Mouse (Mus musculus): Measurements from ENCODE around the gene Shisa5. TPM values are rescaled to one million over a fixed set of nuclear protein-coding genes. Genes with fewer than 3 reads are reported as not detected.

The Shisa5 gene
- polyA plus RNA-seq, 3 experiments from 2014 or later = 1,866 to 3,808 (median 3,640) TPM

DNA sequence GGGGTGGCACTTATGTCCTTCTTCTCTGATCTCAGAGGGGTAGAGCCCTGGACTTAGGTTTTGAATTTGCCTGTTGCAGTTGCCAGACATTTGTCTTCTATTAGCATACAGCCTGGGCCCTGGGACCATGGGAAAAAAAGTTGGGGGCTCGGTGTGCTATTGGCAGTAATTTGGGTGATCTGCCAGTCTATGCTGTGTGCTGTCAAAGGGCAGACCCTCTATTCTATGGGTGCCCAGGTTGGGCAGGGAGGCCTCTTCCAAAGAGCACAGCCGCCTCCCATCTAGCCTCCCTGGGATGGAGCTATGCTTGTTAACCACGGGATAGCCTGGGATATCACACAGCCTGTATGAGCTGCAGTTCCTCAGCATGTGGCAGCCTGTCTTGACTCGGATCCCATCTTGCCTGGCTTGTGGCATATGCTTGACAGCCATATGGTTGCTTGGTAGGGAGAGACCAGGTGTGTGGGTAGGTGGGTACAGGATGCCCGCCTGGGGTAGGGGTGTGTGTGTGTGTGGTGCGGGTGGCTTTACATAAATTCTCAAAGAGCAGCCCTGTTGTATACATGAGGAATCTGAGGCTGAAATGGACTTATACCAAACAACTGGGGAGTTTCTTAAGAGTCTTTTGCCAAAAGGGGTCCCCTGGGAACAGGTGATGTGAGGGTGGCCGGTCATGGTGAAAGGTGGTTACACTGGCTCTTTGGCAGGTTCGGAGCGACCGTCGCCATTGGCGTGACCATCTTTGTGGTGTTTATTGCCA, 17.1 kb downstream of the Shisa5 start:
- ATAC-seq = no peak

DNA sequence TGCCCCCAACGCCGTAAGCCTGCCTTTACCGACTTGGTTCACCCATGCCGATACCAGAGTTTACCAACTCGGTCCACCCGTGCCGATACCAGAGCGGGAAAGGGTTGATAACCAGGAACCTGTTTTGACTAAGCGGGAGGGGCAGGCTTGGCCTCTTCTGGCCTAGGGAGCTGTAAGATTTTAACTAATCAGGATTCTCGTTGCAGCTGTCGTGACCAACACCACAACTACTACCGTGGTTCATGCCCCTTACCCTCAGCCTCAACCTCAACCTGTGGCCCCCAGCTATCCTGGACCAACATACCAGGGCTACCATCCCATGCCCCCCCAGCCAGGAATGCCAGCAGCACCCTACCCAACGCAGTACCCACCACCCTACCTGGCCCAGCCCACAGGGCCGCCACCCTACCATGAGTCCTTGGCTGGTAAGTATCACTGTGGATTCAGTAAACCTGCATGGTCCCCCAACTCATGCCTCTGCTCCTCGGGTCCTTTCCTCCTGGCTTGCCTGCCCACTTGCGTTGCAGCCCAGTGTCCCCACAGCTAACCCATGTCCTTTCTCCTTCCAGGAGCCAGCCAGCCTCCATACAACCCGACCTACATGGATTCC, 17.8 kb downstream of the Shisa5 start:
- no peak for ATAC-seq

DNA sequence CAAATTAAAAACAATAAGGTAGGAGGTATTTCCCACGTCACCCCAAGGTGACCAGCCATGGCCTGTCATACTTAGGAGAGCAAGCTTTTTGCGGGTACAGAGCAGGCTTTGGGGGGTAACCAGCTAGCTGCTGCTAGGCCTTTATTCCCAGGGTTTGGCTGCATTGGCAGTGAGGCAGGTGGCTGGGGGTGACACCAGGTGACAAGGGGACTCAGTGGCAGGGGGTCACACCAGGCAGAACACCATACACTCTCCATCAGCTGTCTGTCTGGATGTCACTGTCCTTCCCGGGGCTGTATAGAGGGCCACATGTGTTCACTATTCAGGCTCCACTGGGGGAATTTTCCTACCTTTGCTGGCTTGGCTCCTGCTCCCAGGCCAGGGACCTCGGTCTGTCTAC, 18.6 kb downstream of the Shisa5 start:
- no peak for ATAC-seq

DNA sequence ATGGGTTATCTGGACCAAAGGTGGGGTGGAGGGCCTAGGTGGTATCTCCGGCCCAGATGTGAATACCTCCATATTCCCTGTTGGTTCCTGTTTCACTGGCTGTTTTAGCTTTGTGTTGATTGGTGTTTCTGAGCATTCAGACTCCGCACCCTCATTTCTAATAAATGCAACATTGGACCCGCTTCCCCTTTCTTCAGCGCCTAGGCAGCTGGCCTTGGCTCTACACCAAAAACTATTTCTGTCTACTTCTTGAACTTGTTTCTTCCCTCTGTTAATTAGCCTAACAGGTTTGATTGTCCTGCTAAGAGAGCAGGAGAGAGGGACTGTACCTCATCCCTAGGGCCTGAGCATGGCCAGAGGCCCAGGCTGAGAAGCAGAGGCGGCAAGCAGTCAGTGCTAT, 19.2 kb downstream of the Shisa5 start:
- no peak for ATAC-seq

DNA sequence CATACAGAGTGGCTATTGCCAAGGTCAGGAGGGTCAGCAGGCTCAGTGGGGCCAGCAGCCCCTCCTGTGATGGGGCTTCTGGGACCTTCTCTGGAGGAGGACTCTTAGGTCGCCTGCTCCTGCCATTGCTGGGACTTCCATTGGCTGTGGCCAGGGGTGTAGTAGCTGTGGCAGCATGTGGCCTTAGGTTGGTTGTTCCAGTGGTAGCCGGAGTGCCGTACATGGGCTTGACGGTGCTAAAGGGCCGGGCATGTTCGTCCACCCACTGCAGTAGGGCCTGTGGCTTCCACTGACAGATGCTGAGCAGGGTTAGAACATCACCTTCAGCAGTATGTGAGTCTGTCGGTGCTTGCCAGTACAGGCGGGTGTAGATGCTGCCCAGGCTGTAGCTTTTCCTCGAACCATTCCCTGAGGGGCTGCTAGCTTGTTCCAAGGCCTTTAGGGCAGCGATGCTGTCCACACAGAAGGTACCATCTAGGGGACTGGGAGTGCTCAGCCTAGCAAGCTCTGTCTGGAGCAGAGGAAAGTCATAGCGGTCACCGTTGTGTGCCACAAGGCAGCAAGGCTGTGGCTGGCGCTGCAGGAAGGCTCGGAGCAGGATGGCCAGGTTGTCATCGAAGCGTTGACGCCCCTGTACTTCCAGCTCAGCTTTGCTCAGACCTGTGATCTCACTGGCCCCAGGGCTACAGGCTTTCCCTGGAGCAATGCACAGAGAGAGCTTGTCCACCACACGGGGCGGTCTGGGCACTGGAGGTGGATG, 19.8 kb downstream of the Shisa5 start:
- no peak for ATAC-seq

DNA sequence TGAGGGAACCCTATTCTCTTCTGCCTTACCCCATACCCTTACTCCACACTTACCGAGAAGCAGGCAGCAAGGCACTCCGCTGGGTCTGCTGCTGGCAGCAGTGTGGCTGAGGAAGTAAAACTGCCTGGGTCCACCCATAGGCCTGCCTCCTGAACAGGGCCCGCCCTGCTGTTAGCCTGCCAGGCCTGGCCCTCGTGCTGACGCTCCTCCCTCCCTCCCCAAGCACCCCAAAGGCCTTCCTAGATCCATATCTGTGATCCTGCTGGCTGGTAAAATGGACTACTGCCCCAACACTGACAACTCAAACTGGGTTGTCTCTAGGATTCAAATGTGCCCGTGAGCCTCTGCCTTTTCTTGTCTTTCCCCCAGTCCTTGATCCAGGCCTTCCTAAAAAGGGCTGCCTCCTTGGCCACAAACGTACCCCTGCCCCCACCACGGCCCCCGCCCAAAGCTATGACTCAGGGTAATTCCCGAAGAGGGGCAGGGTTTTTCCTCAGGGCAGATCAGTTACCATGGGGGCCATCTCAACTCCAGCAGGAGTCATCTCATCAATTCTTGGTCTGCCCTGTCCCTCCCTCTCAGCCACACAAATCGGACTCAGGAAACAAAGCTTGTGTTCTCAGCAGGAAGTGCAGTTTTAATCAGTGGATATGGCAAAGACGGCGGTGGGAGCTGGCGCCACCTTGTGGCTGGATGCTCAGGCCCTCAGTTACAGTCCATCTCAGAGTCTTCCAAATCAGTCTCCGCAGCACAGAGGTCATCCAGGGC, 21.0 kb downstream of the Shisa5 start, which contains the start of gene Trex1:
TSS of gene Trex1 (minus strand) at position 599 of the 768 bp plus-strand sequence.
- ATAC-seq = peak; percentile 55

DNA sequence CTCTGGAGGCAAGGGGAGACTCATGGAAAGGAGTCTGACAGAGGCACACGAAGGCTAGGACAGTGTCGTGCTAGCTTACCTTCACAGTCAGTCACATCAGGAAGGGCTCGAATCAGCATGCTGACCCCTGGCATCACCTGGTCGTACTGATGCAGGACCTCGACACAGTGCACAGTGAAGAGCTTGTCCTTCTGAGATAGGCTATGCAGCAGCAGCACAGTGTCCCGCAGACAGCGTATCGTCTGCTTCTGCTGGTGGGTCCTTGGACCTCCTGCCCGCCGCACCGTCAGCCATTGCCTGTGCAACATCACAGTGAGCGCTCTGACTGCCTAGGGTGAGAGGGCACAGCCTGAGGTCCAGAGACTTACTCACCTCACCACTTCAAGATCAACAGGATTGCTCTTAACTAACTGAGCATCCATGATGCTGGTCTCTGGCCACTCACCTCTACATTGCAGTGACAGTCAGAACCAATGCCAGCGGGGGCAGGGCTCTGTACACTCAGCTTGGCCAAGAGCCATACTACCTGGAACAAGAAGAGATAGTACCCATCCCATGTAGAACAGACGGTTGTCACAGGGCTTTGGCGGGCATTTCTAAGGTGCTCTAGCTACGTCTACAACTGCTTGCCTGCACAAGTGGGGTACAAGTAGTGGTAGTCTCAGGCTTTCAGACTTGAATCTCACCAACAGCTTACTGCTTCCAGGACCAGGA, 22.0 kb downstream of the Shisa5 start:
- ATAC-seq = no peak

DNA sequence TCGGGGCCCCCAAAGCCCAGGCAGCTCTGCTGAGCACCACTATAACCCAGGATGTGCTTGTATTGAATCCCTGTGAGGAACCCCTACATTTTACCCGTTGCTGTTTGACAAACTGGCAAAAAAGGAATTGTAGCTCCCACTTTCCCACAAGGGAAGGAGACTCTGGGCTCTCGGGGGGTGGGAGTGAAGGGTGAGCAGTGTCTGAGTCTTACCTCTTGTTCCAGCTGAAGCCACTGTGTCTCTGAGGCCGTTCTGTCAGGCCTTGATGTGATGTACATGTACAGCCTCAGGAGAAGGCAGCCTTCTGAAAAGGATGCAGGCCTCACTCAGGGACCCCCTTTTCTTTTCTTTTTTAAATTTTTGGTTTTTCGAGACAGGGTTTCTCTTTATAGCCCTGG, 22.5 kb downstream of the Shisa5 start:
- no peak for ATAC-seq

DNA sequence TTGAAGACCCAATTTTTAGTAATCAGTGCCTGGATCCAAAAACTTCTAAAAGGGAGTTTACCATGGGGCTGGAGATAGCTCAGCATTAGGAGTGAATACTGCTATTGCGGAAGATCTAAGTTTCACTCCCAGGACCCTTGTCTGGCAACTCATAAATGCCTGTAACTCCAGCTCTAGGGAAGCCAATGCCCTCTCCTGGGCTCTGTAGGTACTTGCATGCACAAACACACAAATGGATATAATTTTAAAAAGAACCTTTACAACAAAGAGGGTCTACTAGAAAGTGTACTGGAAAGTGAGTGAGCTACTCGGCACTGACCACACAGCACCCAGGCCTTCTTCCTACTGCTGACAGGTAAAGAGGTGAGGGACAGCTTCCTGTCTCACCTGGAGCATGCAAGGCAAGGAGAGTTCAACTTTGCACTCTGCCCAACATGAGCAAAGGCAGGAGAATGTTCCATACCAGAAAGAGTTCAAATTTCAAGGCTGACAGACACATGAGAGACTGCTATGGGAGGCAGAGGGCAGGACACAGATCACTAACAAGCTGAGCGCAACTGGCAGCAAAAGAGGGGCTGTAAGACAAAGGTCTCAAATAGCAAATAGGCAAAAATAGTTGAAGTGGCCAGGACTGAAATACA, 29.9 kb downstream of the Shisa5 start:
- ATAC-seq = no peak

DNA sequence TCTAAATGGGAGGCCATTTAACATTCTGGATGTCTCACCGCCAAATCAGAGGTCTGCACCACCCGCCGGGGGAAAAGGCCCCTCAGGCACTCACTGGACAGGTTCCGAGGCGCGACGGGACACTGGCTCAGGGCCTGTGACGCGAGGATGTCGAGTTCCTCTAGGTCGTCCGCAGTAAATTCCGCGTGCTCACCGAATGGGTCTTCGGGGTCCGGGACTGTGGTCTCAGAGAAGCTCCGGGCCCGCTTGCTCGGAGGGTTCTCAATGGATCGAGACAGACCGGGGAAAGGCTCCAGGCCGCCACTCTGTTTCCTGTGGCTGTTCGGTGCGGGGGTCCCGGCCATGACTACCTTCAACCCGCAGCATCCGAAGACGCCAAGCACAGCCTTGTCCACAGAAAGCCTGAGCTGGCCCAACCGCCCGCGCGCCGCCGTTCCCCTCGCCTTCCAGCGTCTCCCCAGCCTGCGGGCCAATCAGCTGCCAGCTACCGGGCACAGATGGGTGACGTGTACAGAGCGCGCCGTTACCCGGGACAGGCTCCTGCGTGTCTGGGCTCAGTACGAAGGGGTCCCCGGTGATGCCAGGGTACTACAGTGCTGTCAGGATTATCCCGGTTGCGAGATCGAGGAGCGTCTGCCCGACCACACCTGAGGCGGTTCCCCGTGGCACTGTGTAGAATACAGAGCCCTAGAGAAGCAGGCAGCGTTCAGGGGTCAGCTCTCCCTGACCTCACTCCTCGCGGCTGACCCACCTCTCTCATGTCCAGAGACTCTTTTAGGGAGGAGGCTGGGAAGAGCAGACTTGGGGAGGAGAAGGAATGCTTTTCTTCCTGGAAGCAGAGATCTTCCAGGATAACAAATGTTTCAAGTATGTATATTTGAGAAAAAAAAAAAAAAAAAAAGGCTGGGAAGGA, 35.6 kb downstream of the Shisa5 start, which contains the start of gene Atrip:
TSS of gene Atrip (minus strand) at position 464 of the 913 bp plus-strand sequence.
- ATAC-seq = peak; percentile 98

DNA sequence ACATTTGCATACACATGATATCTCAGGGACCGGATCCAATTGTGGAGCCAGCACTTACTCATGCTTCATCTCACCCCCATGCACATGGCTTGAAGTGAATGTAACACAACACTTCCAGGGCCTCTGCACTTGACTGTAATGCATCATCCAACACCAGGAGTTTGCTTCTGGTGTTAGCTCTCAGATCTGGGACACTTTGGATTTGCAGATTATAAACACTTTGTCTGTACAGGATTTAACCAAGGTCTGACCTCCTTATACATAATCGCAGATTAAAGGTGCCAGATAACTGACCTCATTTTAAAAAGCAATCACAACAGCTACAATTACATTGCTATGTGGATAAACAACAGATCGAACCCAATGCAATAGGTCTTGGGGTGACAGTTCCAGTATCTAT, 42.2 kb downstream of the Shisa5 start:
- no peak for ATAC-seq

DNA sequence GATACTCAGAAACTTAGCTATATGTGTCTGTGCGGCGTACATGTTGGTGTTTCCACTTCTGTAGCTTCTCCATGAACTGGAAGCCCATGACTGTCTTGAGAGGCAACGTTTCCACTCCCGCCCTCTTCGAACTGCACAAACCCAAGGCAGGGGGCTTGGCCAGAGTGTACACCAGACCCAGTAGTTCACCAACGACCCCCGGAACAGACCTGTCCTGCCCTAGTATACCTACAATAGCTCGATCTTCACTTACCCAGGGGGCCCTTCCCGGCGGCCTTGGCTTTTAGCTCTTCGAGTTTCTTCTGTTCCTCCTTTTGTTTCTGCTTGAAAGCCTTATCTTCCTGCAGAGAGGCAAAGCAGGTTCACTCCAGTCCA, 43.4 kb downstream of the Shisa5 start:
- ATAC-seq = peak; percentile 4

DNA sequence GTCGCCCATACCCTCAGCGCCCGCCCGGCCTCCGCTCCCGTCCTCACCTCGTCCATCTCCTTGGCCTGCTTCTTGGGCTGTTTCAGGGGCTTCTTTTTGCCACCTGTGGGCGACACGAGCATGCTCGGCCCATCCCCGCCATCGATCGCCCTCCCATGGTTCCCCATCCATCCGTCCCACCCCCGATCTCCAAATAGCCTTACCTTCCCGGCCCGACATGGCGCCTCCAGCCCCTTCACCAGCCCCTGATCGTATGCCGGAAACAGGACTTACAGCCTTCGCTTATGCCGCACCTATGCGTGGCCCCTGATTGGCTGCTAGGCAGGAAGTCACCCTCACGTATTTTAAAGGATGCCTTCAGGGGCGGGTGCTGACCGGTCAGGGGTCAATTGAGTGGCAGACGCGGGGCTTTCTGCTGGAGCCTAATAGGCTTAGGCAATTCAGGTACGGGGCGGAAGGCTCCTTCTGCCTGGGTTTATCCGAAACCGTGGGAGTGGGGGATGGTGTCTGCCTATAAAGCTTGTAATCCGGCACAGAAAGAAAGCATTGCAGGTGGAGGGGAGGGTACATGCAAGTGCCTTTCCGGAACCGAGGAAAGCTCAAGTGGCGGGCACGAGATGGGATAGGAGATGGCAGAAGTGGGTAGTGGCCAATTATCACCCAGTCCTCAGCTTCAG, 43.9 kb downstream of the Shisa5 start, which contains the start of the genes Ccdc51 and Tma7:
TSS of gene Ccdc51 (plus strand) at position 370 of the 677 bp plus-strand sequence.
TSS of gene Tma7 (minus strand) at position 464 of the 677 bp plus-strand sequence.
- ATAC-seq = peak; percentile 99

DNA sequence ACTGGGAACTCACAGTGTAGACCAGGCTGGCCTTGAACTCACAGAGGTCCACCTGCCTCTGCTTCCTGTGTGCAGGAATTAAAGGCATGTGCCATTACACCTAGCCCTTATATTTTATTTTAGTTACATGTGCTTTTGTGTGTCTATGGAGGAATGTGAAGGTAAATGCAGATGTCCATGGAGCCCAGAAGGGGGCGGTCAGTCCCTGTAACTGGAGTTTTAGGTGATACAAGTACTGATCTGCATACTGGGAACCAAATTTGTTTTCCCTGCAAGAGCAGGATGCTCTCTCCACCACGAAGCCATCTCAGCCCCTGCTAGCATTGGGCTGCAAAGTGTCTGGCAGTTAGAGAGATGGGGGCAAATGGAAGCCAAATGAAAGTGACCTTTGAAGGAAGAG, 46.6 kb downstream of the Shisa5 start:
- ATAC-seq = no peak

DNA sequence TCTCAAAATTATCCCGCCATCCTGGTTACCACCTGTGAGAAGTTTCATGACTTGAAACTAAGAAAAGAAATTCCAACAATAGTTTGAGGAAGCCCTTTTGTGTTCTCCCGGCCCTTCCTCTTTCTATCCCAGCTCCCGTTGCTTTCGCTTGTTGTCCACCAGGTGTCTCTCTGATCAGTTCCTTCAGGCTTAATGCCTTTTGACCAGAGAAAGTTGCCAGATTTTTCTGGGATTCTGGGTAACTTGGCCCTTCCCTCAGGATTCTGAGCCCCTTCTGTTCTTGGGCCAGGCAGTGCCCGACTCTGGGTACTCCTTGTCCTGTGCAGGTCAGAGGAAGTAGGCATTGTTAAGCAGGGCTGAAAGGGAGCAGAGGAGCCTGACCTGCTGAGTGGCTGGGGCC, 49.6 kb downstream of the Shisa5 start:
- ATAC-seq = no peak

DNA sequence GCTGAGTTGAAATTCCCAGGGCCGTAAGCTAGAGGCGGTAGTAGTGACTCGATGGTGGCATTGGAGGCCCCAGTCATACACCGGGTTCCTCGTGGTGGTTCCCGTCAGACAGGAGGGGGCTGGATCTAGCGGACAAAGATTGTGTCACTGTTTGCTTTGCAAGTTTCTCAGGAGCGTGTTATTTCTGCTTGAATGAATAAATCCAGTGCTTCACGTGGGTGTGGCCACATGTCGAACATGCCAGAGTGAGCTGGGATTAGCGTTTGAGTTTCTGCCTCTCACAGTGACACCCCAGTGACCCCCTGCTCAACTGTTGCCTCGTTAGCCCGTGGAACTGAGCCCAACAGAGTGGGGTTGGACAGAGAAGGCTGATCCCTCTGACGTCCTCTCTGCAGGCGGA, 52.1 kb downstream of the Shisa5 start:
- ATAC-seq = no peak

DNA sequence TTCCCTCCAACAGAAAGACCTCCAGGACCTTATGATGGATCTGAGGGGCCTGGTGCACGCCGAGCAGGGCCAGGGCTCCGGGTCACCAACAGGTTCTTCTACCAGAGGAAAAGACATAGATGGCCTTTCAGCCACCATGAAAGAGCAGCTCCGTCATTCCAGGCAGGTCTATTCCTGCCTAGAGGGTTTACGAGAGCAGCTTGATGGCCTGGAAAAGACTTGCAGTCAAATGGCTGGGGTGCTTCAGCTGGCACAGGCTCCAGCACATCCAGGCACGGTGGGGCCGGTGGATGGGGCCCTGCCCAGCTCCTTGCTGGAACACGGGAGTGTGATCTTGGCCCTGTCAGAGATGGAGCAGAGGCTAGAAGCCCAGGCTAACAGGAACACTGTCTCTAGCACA, 53.4 kb downstream of the Shisa5 start:
- ATAC-seq = no peak

DNA sequence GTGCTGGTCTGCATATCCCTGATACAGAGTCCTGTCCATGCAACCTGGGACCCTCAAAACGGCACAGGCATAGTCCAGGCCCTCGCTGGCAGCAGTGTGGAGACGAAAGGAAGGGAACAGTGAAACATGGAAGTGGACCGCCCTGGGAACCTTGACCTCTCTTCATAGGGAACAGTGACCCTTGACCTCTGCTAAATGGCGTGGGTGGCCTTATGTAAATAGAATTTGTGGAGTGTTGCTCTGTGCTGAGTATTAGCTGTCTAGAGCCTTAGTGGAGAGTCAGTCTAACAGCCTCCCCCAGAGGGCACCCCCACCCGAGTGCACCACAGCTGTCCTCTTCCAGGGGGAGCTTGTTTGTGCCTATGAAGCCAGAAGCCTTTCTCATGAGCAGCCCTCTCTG, 54.4 kb downstream of the Shisa5 start:
- no peak for ATAC-seq

DNA sequence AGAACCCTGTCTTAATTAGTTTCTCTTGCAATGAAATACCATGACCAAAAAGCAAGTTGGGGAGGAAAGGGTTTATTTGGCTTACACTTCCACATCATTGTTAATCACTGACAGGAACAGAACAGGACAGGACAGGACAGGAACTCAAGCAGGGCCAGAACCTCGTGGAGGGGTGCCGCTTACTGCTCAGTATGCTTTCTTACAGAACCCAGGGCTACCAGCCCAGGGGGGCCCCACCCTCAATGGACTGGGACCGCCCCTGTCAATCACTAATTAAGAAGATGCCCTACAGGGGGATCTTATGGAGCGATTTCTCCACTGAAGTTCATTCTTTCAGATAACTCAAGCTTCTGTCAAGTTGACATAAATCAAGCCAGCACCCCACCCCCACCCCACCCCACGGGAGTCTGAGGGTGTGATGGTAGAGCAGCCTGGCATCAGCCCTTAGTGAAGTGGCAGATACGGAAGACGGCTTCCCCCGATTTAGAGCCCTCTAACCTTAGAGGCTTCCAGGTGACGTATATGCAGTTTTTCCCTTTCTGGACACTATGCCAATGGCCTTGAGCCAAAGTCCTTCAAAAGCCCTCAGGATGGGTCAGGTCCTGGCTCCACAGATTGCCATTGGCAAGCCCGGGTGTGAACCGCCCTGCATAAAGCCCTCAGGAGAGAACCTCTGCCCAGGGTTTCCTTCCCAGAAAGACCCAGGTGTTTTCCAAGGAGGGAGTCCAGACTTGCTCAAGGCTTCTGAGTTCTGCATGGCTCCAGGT, 55.6 kb downstream of the Shisa5 start:
- ATAC-seq = no peak
